Mouse (Mus musculus) heart, adult 2 months (tissue): ENCODE measurements at regions not wholly inside any gene's neighbourhood (a gene's known extent, or its start where the extent isn't known, plus 50 kb on each side); places are given as distances from the start of the nearest gene placed in this dataset.

ENCODE experiments used
- DNase-seq, 2 experiments: peaks; one replicate each; pipeline ENCODE4 v3.0.0; 2021
- H3K27ac ChIP-seq: fragments of 200-600 bp; 2 replicates; pipeline ENCODE4 v1.8.1; 2022
- H3K27me3 ChIP-seq: fragments of 200-500 bp; 2 replicates; pipeline ENCODE4 v1.6.1; 2012; ENCODE audit warnings: mild to moderate bottlenecking, low read length, inconsistent platforms, mixed read lengths; ENCODE audit not compliant: control insufficient read depth, insufficient read depth
- H3K36me3 ChIP-seq: fragments of 200-500 bp; 2 replicates; pipeline ENCODE4 v1.6.1; 2012; ENCODE audit warnings: low read length, inconsistent platforms; ENCODE audit not compliant: control insufficient read depth, insufficient read depth
- H3K4me1 ChIP-seq: fragments of 200-500 bp; 2 replicates; pipeline ENCODE4 v1.6.1; 2011; ENCODE audit warnings: low read length; ENCODE audit not compliant: control insufficient read depth, insufficient read depth
- H3K4me3 ChIP-seq: fragments of 200-600 bp; 2 replicates; pipeline ENCODE4 v1.8.1; 2022
- H3K79me2 ChIP-seq: fragments of 200-500 bp; replicated peaks from 2 replicates; pipeline ENCODE4 v1.6.1; 2012; ENCODE audit warnings: mild to moderate bottlenecking, inconsistent platforms, low read length, moderate library complexity, mixed read lengths; ENCODE audit not compliant: control insufficient read depth, insufficient read depth
- H3K9ac ChIP-seq: fragments of 200-500 bp; 2 replicates; pipeline ENCODE4 v1.6.1; 2012; ENCODE audit warnings: low read depth, mild to moderate bottlenecking, control low read depth, inconsistent platforms, low read length, mixed read lengths
- CTCF ChIP-seq: fragments of 200-600 bp; IDR thresholded peaks from 2 replicates; pipeline ENCODE4 v1.8.1; 2022; ENCODE audit warnings: antibody characterized with exemption, mild to moderate bottlenecking, moderate library complexity
- EP300 ChIP-seq: fragments of 200-500 bp; IDR thresholded peaks from 2 replicates; pipeline ENCODE4 v1.6.1; 2011; ENCODE audit warnings: low read depth, low read length, control low read depth; ENCODE audit not compliant: insufficient read depth
- POLR2A ChIP-seq: fragments of 200-500 bp; IDR thresholded peaks from 2 replicates; pipeline ENCODE4 v1.6.1; 2011; ENCODE audit warnings: mild to moderate bottlenecking, low read depth, low read length, control low read depth; ENCODE audit not compliant: insufficient read depth
- WGBS: fragments of 180-500 bp; shearing (Covaris S2); methylation state at CpG from one replicate; pipeline ENCODE4 v1.1.7; 2018; 5-methylcytosine and 5-hydroxymethylcytosine counted together
- intact Hi-C: fragments of 180-260 bp; cut with DNase I; formaldehyde crosslinking; loops from one replicate; pipeline ENCODE4 v1.15.1; 2025

DNA sequence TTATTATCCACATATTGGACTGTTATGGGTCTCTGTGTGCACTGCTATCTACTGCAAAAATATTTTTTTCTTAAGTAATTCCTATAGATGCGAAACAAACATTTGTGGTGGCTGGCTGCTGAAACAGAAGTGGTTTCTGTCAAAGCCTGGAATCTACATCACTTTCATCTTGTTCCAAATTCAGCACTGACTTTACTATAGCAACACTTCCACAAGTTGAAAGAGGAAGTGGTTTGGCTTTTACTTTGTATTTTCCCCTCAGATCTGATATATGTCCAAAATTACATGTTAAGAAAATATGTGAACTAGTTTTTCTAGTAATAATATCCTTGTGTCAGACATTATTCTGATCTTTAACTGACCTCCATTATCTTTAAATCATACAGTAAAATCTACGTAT is 2715.8 kb downstream of the 9330182O14Rik start:
- TF ChIP-seq CTCF (no peak), EP300 (no peak), POLR2A (no peak)
- Histone ChIP-seq H3K36me3 (no peaks in the 10 kb centered on the region), H3K9ac (no peak overlapping the region), H3K4me1 (no peaks in the 10 kb centered on the region), H3K4me3 (no peak overlapping the region), H3K27me3 (no peaks in the 10 kb centered on the region), H3K27ac (no peak overlapping the region), H3K79me2 (no peaks in the 10 kb centered on the region)
- WGBS = 80% methylated on average over 2 of the region's 2 CpGs
- intact Hi-C loops = no loop called here
- DNase-seq = no peak

DNA sequence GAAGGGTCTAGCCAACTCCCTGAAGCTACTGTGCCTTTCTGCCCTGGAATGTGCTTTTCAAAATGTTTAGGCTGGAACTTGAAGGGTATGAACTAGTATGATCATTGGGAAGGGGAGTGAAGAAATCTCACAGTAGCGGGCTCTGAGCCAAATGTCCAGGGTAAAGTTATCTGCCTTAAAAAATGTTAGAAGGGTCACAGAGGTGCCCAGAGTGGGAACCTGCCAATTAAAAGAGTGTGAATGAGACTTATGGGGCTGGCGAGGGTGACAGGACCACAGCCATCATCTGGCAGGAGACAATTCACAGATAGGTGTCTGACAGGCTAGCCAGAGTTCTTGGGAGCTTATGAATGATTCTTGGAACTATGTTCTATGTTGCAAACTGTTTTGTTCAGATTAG is 2738.3 kb downstream of the 9330182O14Rik start:
- DNase-seq = peak in 1 of 2 experiments; percentile 45
- Histone ChIP-seq H3K4me3 (no peak overlapping the region), H3K9ac (no peak overlapping the region), H3K27me3 (no peaks in the 10 kb centered on the region), H3K4me1 (no peaks in the 10 kb centered on the region; the same call in 1 of the 2 replicates), H3K27ac (peak overlapping the region; percentile 52), H3K79me2 (no peaks in the 10 kb centered on the region), H3K36me3 (no peaks in the 10 kb centered on the region)
- intact Hi-C loops = loop anchor here (5.0 kb wide), 1 partner anchor 105 kb away; no protein-coding TSS in a partner anchor
- TF ChIP-seq POLR2A (no peak), EP300 (no peak), CTCF (no peak)
- WGBS = 36% methylated on average over 2 of the region's 2 CpGs

DNA sequence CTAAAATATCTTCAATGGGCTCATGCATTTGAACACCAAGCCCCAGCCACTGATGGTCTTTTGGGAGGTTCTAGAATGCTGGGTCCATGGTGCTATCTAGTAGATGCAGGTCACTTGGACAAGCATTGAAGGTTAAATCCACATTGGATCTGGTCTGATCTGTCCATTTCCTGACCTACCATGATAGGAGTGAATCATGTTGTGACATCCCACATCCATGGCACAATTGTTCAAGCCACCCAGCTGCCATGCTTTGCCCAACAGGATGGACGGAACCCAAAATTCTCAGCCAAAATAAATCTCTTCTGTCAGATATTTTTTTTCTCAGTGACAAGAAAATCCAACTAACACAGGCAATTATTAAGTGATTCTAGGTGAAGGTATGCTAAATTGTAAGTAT is 2760.4 kb downstream of the 9330182O14Rik start:
- Histone ChIP-seq H3K27ac (no peak overlapping the region), H3K79me2 (no peaks in the 10 kb centered on the region), H3K4me3 (no peak overlapping the region), H3K36me3 (no peaks in the 10 kb centered on the region), H3K27me3 (no peaks in the 10 kb centered on the region), H3K9ac (no peak overlapping the region), H3K4me1 (no peaks in the 10 kb centered on the region)
- no peak for DNase-seq
- no peak for TF ChIP-seq CTCF
- no peak for TF ChIP-seq POLR2A
- no peak for TF ChIP-seq EP300
- intact Hi-C loops = no loop called here
- 86% methylated on average over 1 of the region's 1 CpGs for WGBS

DNA sequence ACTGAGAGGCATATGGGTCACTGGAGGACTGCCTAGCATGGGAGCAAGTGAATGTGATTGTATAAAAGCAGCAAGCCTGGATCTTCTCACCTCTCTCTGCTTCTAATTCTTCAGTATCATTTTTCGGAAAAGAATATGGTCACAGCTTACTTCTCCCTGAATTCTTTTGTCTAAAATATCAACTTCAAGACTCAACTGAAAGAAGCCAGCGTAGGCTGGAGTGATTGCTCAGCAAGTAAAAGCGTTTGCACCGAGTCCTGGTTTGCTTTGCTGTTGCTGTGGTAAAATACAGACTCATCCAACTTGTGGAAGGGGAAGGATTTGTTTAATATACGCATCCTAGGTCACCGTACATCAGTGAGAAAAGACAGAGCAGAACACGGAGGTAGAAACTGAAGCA is 2765.9 kb downstream of the 9330182O14Rik start:
- Histone ChIP-seq H3K79me2 (no peaks in the 10 kb centered on the region), H3K4me3 (no peak overlapping the region), H3K27me3 (no peaks in the 10 kb centered on the region), H3K36me3 (no peaks in the 10 kb centered on the region), H3K27ac (no peak overlapping the region), H3K4me1 (no peaks in the 10 kb centered on the region), H3K9ac (no peak overlapping the region)
- no peak for DNase-seq
- TF ChIP-seq EP300 (no peak), POLR2A (no peak), CTCF (no peak)
- intact Hi-C loops = no loop called here
- 84% methylated on average over 7 of the region's 7 CpGs for WGBS

DNA sequence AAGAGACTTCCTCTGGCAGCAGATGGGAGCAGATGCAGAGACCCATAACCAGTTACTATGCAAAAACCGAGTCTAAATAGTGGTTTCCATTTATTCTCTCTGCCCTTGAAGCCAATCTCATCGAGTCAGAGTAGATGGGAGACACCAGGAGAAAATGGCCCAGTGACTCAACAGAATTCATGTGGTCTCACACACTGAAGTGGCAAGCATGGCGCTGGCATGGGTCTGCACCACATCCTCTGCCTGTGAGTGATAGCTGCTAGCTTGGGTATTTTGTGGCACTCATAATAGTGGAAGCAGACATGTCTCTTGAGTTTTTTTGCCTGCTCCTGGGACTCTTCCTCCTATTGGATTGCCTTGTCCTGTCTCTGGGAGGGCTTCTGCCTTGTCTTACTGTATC is 2767.6 kb downstream of the 9330182O14Rik start:
- Histone ChIP-seq H3K27ac (no peak overlapping the region), H3K36me3 (no peaks in the 10 kb centered on the region), H3K4me3 (no peak overlapping the region), H3K79me2 (no peaks in the 10 kb centered on the region), H3K27me3 (no peaks in the 10 kb centered on the region), H3K9ac (no peak overlapping the region), H3K4me1 (no peaks in the 10 kb centered on the region)
- intact Hi-C loops = no loop called here
- 86% methylated on average over 3 of the region's 3 CpGs for WGBS
- no peak for DNase-seq
- TF ChIP-seq POLR2A (no peak), EP300 (no peak), CTCF (no peak)

- Histone ChIP-seq H3K4me3 (no peak overlapping the region), H3K27ac (no peak overlapping the region), H3K9ac (no peak overlapping the region), H3K36me3 (no peaks in the 10 kb centered on the region), H3K4me1 (no peaks in the 10 kb centered on the region), H3K79me2 (no peaks in the 10 kb centered on the region), H3K27me3 (no peaks in the 10 kb centered on the region)
- 82% methylated on average over 2 of the region's 2 CpGs for WGBS
- intact Hi-C loops = loop anchor here (10.0 kb wide), 1 partner anchor 207 kb away; no protein-coding TSS in a partner anchor
- TF ChIP-seq CTCF (no peak), EP300 (no peak), POLR2A (no peak)
- no peak for DNase-seq
Observed at GRCm38 (mm10) chr15:42911357-42911756, 2777.2 kb downstream of the 9330182O14Rik start.
